Mouse (Mus musculus) frontal cortex, adult (tissue): ENCODE data around the gene Stk24.
"Not testable (repeated sequence)": the region's sequence is repeated elsewhere in the genome, so short reads cannot be mapped to it uniquely, and the experiment has no call there.

Experiments
- ATAC-seq: cut with Nextera tagmentation; 2 replicates; pipeline ENCODE4 v1.9.2; 2017; ENCODE audit warnings: mild to moderate bottlenecking, moderate library complexity, mixed read lengths; ENCODE audit not compliant: low TSS enrichment

The Stk24 gene

DNA sequence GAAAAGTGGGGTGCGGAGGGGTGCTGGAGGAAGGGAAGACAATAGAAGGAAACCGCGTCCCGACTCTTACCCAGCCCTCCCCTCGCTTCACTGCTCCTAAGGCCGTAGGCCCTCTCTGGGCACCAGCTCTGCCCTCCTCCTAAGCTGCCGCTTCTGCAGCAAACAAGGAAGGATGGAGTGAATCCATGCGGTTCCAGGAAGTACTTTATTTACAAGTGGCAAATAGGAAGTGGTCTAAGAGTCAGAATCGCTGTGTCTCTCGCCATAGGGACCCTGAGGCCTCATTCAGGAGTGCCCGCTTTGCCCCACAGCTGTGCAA lies at the start of gene Stk24:
Stk24 (minus strand) TSS at position 185 of the 319 bp plus-strand sequence.
- ATAC-seq = no peak

DNA sequence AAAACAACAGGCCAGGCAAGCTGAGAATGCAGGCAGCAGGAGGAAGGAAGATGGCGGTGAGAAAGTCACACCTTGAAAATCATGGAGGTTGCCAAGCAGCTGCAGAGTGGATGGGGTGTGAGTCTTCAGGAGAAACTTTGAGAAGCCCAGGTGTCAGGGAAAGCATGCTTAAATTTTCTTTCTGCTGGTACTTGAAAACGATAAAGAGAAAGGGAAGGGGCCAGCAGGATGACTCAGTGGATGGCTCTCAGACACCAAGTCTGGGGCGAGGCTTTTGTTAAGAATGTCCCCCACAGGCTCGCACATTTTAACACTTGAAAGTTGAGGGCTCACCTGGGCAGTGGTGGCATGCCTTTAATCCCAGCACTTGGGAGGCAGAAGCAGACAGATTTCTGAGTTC lies 48.3 kb upstream of the Stk24 start:
- ATAC-seq = no peak

DNA sequence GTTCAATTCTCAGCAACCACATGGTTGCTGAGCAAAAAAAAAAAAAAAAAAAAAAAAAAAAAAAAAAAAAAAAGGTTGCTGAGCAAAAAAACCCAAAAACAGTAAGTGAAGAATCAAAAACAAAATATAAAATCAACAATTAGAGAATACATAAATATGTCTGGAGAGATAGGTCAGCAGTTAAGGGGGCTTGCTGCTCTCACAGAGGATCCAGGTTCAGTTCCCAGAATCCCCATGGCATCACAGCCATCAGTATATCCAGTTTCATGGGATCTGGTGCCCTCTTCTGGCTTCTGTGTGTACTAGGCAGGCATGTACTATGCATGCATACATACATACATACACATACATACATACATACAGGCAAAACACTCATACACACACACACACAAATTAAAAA lies 46.9 kb upstream of the Stk24 start:
- ATAC-seq = no peak

DNA sequence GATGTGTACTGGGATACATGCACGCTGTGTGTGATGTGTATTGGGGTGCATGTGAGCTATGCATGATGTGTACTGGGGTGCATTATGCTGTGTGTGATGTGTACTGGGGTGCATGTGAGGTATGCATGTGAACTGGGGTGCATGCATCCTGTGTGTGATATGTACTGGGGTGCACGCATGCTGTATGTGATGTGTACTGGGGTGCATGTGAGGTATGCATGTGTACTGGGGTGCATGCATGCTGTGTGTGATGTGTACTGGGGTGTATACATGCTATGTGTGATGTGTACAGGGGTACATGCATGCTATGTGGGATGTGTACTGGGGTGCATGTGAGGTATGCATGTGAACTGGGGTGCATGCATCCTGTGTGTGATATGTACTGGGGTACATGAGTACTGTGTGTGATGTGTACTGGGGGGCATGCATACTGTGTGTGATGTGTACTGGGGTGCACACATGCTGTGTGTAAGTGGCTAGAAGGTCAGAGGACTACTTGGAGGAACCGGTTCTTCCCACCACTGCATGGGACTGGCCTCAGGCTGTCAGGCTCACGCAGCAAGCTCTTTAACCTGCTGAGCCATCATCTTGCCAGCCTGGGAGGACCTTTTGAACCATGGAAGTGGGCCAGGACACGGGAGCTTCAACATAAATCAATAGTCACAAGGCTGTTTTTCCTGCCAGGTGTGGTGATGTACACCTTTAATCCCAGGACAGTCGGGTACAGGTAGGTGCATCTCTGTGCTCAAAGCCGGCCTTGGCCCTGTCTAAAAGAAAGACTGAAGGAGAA lies 45.4 kb upstream of the Stk24 start:
- no peak for ATAC-seq

DNA sequence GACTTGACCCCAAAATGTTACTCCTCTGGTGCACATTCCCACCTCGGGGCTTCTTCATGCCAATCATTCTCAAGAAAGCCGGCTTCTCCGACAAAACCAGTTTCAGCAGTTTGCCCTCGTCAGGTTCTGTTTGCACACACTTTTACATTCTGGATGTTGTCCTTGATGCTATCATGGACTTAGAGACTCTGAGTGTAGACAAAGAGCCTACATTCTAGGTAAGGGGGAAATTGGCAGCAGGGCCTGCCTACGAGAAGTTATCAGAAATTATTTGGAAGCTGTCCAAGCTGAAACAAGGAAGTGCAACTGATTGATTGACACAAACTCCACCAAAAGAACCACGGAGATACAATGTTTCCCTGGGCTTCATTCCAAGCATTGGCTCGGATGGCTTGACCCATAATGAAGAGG lies 43.5 kb upstream of the Stk24 start:
- ATAC-seq = no peak

DNA sequence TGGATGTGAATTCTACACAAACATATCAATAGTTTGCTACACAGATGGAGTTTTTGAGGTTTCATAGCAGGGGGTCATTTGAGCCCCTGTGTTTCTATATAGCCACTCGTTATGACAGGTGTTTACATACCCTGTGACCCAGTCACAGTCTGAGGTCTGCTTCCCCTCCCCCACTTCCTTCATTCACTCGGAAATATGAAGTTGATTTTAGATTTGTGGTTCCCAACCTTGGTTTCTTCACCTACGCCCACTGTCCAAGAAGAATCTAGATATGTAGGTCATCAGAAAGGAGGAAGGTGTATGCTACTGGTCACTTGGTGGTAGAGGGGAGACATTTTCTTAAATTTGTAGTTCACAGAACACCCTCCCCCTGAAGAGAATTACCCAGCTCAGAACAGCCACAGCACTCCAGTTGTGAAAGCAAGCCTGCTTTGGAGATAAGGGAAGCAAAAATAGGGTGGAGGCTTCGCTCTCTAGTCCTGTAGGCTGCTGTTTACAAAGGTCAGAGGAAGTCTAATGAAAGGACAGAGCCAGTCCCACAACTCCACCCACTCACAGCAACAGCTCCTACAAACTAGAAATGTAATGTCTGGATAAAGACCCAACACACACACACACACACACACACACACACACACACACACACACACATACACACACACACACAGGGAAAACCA lies 43.0 kb upstream of the Stk24 start:
- no peak for ATAC-seq

DNA sequence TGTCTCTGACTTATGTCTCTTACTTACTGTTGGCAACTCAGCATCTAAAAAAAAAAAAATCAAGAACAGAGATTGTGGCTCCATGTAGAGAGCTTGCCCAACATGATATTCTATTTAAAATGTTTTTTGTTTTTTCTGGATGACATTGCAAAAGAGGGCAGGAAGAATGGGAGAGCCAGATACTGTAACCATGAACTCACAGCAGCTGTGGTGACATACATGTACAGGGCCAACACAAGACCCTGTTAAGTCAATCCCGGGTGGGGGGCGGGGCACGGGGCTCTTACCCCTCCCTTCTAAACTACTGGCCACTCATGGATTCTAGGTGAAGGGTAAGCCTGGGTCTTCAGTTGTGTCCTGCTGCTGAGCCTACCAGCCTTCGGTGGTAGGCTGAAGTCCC lies 42.2 kb upstream of the Stk24 start:
- ATAC-seq = no peak

DNA sequence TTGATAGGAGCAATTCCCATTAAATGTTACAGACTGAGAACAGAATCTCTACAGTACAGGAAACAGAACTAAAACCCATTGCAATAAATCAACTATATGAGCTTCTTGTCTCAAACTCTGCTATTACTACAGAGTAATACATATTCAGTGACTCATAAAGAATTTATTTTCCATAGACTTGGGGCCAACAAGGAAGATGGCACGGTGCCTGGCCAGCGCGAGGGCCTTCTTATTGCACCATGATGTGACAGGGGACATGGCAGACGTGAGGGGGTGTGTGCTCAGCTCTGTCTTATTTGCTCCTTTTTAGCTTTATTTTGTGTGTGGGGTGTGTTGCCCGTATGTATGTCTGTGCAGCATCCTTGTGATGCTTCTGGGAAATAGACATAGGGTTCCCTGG lies 37.8 kb upstream of the Stk24 start:
- peak; percentile 72; the same call in 1 of the 2 replicates for ATAC-seq

DNA sequence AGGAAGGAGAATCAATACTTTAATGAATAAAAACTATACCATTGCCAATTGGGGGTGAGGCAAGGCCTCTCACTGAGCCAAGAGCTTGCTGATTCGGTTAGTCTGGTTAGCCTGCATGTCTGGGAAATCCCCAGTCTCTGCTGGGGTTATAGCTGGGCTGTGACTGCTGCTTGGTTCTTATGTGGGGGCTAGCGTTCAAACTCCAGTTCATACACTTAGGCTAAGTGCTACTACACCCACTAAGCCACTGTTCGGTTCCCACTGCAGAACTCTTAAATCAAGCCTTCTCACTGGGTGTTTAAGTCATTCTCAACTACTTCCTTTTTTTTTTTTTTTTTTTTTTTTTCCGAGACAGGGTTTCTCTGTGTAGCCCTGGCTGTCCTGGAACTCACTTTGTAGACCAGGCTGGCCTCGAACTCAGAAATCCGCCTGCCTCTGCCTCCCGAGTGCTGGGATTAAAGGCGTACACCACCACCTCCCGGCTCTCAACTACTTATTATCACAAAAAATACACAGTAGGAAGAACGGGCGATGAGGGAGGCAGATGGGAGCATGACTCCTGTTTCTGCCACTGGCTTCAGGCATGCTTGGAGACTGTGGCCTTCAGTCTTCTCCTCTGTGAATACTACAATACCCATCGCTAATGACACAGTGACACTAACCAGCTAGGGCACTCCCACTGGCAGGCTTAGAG lies 37.0 kb upstream of the Stk24 start:
- ATAC-seq = no peak

DNA sequence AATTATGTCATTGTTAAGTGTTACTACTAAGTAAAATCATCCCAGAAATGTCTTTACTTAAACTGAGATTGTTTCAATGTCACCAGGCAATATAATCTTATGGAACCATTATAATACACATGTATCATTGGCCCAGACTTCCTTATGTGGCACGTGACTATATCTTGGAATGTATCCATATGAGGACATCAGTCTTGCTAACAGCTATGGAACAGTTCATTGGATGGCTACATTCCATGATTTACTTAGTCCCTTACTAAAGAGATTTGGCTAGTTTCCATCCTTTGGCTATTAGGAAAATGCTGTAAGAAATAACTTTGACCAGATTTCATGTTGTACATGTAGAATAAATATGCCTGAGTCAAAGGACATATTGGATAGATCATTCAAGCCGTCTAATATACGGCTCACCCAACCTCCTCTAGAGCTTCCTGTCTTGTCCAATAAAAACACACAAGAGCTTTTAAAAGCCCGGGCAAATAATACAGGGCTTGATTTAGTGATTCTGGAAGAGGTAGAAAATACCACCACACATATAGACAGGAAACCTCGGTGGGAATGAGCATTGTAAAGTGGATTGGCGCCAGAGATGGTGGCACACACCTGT lies 34.9 kb upstream of the Stk24 start:
- ATAC-seq = no peak

DNA sequence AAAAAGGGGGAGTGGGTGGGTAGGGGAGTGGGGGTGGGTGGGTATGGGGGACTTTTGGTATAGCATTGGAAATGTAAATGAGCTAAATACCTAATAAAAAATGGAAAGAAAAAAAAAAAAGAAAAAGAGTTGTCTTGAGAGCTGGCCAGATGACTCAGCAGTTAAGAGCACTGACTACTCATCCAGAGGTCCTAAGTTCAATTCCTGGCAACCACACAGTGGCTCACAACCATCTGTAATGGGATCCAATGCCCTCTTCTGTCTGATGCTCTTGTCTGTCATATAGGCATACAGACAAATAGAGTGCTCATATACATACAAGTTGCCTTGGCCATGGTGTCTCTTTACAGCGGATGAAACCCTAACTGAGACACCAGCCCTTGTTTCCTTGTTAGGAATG lies 33.9 kb upstream of the Stk24 start:
- ATAC-seq = not testable (repeated sequence)

DNA sequence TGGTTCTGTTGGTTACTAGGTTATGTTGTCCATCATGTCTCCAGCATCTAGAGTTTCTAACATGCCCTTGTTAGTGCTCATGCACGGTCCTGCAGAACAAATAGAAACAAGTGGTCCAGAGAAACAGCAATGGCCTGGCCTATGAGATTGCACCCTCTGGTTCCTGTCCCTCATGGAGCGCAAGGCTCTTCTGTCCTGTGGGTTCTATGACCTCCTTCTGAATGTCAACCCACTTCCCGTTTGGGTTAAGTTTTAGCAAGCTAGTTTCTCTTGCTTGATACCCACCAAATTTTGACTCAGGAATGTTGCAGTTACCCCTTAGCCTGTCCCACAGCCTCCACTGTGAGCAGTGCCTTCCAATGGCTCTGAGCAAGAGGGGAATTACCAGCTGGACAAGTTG lies 29.1 kb upstream of the Stk24 start:
- no peak for ATAC-seq

DNA sequence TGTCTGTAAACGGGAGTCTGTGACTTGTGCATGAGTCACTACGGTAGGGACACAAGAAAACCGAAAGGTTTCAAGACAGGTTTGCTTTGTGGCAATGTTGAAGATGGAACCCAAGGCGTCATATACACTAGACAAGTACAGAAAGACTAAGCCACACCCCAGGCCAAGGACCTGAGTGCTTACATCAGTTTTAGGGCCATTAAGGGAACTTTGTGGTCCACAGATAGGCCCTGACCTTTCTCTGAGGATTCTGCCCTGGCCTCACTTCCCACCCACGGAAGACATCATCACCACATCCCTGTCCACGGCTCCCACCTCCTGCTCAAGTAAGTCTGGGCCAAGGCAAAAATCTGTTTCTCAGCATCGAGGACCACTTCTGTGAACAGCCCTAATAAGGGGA lies 27.1 kb upstream of the Stk24 start:
- no peak for ATAC-seq

DNA sequence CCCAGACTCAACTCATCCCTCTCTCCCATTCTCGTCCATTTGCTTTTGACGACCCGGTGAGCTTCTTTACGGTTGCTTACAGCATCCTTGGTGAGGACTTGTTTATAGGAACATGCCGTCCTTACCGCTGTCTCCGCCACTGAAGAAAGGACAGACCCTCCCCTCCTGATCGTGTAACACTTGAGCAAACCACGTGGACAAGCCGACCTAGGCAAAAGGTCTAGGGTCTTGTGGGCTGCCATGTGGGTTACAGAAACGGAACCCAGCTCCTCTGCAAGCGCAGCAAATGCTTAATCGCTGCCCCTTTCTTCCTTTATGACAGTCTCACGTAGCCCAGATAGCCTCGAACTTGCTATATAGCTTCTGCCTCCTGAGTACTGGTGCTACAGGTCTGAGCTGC lies 25.7 kb upstream of the Stk24 start:
- ATAC-seq = no peak

DNA sequence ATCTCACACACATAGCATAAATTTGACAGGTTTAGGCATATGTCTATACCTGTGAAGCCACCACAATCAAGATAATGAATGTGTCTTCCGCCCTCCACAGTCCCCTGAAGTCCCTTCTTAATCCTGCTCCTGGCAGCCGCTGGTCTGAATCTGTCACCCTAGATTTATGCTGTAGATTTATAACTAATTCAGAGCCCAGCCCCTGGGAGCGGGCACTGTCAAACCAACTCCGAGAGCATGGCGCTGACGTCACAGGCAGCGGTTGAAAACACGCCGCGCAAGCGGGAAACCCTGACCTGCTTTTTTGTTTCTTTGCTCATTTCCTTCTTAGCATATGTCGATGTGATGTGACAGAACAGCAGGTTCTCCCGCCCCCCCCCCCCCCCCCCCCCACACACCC lies 25.3 kb upstream of the Stk24 start:
- ATAC-seq = no peak; the same call in 1 of the 2 replicates

DNA sequence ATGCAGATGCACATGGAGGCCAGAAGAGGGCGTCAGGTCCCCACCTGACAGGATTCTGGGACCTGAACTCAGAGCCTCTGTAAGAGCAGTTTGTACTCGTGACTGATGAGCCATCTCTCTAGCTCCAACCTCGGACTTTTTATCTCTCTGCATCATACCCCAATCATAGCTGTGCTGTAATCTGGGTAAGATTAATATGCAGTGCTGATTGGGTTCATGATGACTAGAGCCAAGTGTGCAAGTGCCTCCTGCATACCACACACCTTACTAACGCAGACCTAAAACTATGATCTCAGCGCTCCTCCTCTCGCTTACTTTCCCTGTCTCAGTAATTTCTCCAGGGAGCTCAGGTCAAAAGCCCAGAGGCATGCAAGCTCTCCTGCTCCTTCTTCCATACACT lies 19.9 kb upstream of the Stk24 start:
- no peak for ATAC-seq

DNA sequence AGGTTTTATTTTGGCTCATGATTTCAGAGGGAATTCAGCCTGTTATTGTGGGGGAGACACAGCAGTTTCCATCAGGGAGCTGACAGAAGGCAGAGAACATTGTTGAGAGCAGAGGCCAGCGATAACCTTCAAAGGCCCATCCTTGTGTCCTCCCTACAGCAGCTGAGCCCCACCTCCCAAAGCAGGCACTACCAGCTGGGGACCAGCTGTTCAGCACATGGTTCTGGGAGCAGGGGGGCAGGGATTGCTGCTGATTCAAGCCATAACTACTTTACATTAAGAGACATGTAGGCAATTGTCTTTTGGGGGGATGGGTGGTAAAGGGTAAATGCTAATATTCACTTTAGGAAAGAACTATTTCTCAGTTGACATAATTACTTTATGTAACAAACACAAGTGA lies 17.7 kb upstream of the Stk24 start:
- ATAC-seq = no peak

DNA sequence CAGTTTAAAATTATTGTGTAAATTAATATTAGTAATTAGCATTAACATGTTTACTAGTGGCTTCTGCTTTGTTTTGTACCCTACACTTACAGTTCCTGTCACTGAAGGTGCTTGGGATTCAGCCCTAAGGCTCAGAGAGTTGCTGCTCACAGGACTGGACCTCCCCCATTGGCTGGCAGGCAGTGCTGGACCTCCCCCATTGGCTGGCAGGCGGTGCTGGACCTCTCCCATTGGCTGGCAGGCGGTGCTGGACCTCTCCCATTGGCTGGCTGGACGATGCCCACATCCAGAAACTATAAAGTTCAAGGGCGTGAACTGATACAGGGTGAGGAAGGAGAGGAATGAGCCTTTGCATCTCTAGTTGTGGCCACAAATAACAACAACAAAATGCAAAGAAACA lies 15.3 kb upstream of the Stk24 start:
- no peak for ATAC-seq

DNA sequence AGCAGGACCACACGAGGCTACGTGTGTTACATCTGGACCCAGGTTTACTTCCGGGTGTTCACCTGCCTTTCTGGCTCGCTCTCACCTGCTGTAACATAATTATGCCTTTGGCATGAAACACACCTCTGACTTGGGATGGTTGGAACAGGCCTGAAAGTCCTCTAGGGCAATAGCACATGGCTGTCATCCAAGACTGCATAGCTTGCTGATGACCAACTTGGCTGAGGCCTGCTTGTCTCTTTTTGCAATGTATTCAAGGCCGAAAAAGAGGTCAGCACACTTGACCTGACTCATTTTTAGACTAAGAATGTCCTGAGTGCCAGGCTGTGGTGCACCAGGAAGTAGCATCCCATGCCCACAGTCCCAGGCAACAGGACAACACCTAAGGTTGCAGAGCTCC lies 12.1 kb upstream of the Stk24 start:
- no peak for ATAC-seq

DNA sequence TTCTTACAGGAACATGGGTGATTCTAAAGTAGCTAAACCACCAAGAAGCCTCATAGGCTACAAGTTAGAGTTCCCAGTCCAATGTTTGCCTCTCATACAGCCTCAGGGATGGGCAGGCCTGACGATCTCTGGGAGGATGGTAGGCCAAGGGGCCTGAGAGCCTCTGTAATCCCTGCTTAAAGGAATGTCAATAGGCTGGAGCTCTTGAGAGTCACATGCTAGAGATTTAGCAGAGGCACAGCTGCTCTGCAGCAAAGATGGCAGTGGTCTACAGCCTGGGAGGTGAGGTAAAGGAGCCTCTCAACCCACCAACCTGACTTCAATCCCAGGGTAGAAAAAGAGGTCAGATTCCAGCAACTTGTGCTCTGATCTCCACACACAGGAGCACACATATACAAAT lies 7.9 kb upstream of the Stk24 start:
- ATAC-seq = no peak

DNA sequence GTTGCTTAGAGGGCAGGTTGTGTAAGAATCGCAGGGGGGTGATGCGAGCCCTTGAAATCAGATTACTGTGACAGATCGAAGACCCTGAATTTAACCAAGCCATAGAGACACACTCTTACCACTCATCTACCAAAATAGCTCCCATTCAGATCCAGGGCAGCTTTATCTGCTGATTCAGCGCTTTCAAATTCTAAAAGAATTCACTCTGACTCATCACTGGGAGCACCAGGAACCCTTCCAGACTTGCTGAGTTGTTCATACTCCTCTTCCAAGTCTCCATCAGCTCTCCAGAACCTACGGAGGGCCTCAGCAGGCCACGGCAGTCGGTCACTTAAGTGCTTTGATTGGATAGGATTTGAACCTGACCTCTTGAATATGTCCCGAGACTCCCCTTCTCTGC lies 5.6 kb upstream of the Stk24 start:
- peak; percentile 99 for ATAC-seq

DNA sequence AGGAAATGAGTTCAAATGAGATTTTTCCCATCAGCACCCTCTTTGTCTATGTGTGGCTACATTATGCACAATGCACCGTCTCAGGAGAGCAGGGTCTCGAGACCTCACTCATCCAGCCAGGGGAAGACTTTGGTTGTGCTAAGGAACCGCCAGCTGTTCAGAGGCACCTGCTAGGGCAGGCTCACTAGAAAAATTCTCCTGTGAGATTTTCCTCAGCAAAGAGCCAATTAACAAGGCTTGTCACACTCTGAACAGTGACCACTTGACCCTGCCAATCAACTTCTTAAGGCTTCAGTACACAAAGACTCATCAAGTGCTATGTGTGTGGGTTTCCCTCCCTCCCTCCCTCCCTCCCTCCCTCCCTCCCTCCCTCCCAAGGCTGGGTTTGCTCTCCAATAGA lies 4.0 kb upstream of the Stk24 start:
- ATAC-seq = no peak
